Mouse (Mus musculus): ENCODE results near the gene Ercc1. TPM values are rescaled to one million over a fixed set of nuclear protein-coding genes. Genes with fewer than 3 reads are reported as not detected.

Gene Ercc1
- total RNA-seq, 1 experiment: 53.2 TPM

DNA sequence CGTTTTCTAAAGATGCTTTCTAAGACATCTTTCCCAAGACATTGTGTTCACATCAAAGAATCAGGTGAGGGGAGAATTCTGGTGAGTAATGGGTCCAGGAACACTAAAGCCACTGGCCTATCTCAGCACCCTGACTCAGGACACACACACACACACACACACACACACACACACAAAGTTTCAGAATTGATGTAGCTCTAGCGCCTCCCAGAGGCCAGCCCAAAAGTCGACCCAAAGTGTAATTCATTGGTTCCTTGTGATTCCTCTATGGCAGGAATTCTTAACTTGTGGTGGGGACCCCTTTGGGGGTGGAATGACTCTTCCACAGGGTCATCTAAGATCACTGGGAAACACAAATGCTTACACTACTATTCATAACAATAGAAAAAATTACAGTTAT is 45.4 kb upstream of the Ercc1 start:
- H3K9ac ChIP-seq (ENCODE audit: insufficient read depth, low read depth, low read length, poor library complexity, severe bottlenecking): no peak overlapping the region
- DNase-seq (ENCODE audit: low read depth, low spot score): no peak
- in situ Hi-C loops (cut with MboI; ENCODE audit: low sequenced_read_pairs in 2 of 2, unreplicated experiment in 2 of 2): no loop called here
- no peak overlapping the region for H3K27ac ChIP-seq (ENCODE audit: insufficient read depth, low read depth, low read length, poor library complexity, severe bottlenecking)
- TF ChIP-seq CHD2 (IDR thresholded peaks at IDR 0.05; ENCODE audit: low read depth, low read length): no peak
- TF ChIP-seq ZNF384 (IDR thresholded peaks at IDR 0.05; ENCODE audit: low read depth, low read length): no peak
- no peak for TF ChIP-seq MAFK (IDR thresholded peaks at IDR 0.05; ENCODE audit: insufficient read depth, low read depth, low read length)
- TF ChIP-seq HCFC1 (IDR thresholded peaks at IDR 0.05; ENCODE audit: borderline replicate concordance, insufficient read depth, low read length): no peak
- TF ChIP-seq ZC3H11A (IDR thresholded peaks at IDR 0.05; ENCODE audit: borderline replicate concordance, low read depth, low read length): no peak
- no peaks in the 10 kb centered on the region for H3K9me3 ChIP-seq (ENCODE audit: control insufficient read depth, insufficient read depth, low read depth, low read length)
- peaks cover 0 to 10% of the 10 kb centered on the region in 2 experiments; a peak in 1 of 4 replicates for H3K4me1 ChIP-seq (ENCODE audit: control insufficient read depth in 2 of 2, insufficient read depth in 2 of 2, low read length in 2 of 2, poor library complexity in 1 of 2)
- H3K36me3 ChIP-seq (ENCODE audit: control insufficient read depth, insufficient read depth, low read length, poor library complexity, severe bottlenecking): no peaks in the 10 kb centered on the region
- no peak overlapping the region for H3K4me3 ChIP-seq (ENCODE audit: insufficient read depth in 1 of 2, low read depth in 1 of 2, low read length in 2 of 2, poor library complexity in 1 of 2, severe bottlenecking in 1 of 2)

- no peaks in the 10 kb centered on the region for H3K36me3 ChIP-seq (ENCODE audit: control insufficient read depth, insufficient read depth, low read length, poor library complexity, severe bottlenecking)
- TF ChIP-seq MAFK (IDR thresholded peaks at IDR 0.05; ENCODE audit: insufficient read depth, low read depth, low read length): 0 out of 2 replicates have a peak, but pooled peaks have one; percentile 2
- TF ChIP-seq CHD2 (IDR thresholded peaks at IDR 0.05; ENCODE audit: low read depth, low read length): peak; percentile 5; the same call in 1 of the 2 replicates
- TF ChIP-seq ZNF384 (IDR thresholded peaks at IDR 0.05; ENCODE audit: low read depth, low read length): no peak
- TF ChIP-seq ZC3H11A (IDR thresholded peaks at IDR 0.05; ENCODE audit: borderline replicate concordance, low read depth, low read length): 0 out of 2 replicates have a peak, but pooled peaks have one; percentile 6
- no peak for TF ChIP-seq HCFC1 (IDR thresholded peaks at IDR 0.05; ENCODE audit: borderline replicate concordance, insufficient read depth, low read length)
- DNase-seq (ENCODE audit: low read depth, low spot score): peak; percentile 73
- in situ Hi-C loops (cut with MboI; ENCODE audit: low sequenced_read_pairs in 2 of 2, unreplicated experiment in 2 of 2): no loop called here
- H3K27ac ChIP-seq (ENCODE audit: insufficient read depth, low read depth, low read length, poor library complexity, severe bottlenecking): peak overlapping the region; percentile 5; the same call in 1 of the 2 replicates
- peak overlapping the region; percentile 70 for H3K4me3 ChIP-seq (ENCODE audit: insufficient read depth in 1 of 2, low read depth in 1 of 2, low read length in 2 of 2, poor library complexity in 1 of 2, severe bottlenecking in 1 of 2)
- peaks cover 0 to 7% of the 10 kb centered on the region in 2 experiments; a peak in 1 of 4 replicates for H3K4me1 ChIP-seq (ENCODE audit: control insufficient read depth in 2 of 2, insufficient read depth in 2 of 2, low read length in 2 of 2, poor library complexity in 1 of 2)
- H3K9me3 ChIP-seq (ENCODE audit: control insufficient read depth, insufficient read depth, low read depth, low read length): no peaks in the 10 kb centered on the region
- no peak overlapping the region for H3K9ac ChIP-seq (ENCODE audit: insufficient read depth, low read depth, low read length, poor library complexity, severe bottlenecking)
Observed at GRCm38 (mm10) chr7:19300501-19301421, 43.8 kb upstream of the Ercc1 start.

- H3K9me3 ChIP-seq (ENCODE audit: control insufficient read depth, insufficient read depth, low read depth, low read length): no peaks in the 10 kb centered on the region
- H3K4me3 ChIP-seq (ENCODE audit: insufficient read depth in 1 of 2, low read depth in 1 of 2, low read length in 2 of 2, poor library complexity in 1 of 2, severe bottlenecking in 1 of 2): peak overlapping the region in 1 of 2 experiments; percentile 70; a peak in 2 of 4 replicates
- peaks cover 0 to 7% of the 10 kb centered on the region in 2 experiments; a peak in 1 of 4 replicates for H3K4me1 ChIP-seq (ENCODE audit: control insufficient read depth in 2 of 2, insufficient read depth in 2 of 2, low read length in 2 of 2, poor library complexity in 1 of 2)
- in situ Hi-C loops (cut with MboI; ENCODE audit: low sequenced_read_pairs in 2 of 2, unreplicated experiment in 2 of 2): no loop called here
- no peak overlapping the region for H3K9ac ChIP-seq (ENCODE audit: insufficient read depth, low read depth, low read length, poor library complexity, severe bottlenecking)
- DNase-seq (ENCODE audit: low read depth, low spot score): no peak
- H3K27ac ChIP-seq (ENCODE audit: insufficient read depth, low read depth, low read length, poor library complexity, severe bottlenecking): no peak overlapping the region
- no peaks in the 10 kb centered on the region for H3K36me3 ChIP-seq (ENCODE audit: control insufficient read depth, insufficient read depth, low read length, poor library complexity, severe bottlenecking)
- TF ChIP-seq ZC3H11A (IDR thresholded peaks at IDR 0.05; ENCODE audit: borderline replicate concordance, low read depth, low read length): no peak
- TF ChIP-seq CHD2 (IDR thresholded peaks at IDR 0.05; ENCODE audit: low read depth, low read length): 0 out of 2 replicates have a peak, but pooled peaks have one; percentile 9
Observed at GRCm38 (mm10) chr7:19301461-19302263, 42.9 kb upstream of the Ercc1 start.

DNA sequence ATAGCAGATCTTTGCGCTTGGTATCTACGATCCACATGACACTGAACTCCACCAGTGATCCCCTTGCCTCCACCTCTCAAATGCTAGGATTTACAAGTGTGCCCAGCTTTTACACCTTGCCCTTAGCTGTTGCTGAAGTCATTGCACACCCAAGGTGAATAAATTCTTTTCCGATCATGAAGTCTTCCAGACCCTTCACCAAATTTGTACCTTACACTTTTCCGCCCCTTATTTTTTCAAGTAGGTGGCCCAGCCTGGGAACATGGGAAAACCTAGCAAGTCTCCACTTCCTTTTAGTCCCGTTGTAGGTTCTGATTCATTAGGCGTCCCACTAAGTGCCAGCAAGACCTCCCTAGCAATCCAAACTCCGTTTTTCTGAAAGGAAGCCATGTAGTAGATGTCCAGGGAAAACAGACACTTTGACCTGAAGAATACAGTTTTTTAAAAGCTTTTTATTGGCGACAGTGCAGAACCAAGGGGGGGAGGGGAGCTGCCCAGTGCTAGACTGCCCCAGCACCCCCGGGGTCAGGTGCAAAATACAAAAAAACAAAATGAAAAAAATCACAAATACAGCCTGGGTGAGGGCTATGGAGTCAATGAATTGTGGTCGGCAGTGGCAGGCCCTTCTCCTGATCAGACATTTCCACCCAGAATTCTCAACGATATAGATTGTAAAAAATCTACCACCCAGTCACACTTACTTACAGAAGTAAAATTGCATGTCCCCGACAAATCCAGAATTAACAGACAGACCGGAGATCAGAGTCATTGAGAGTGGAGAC is 42.1 kb upstream of the Ercc1 start:
- H3K4me3 ChIP-seq (ENCODE audit: insufficient read depth in 1 of 2, low read depth in 1 of 2, low read length in 2 of 2, poor library complexity in 1 of 2, severe bottlenecking in 1 of 2): no peak overlapping the region
- in situ Hi-C loops (cut with MboI; ENCODE audit: low sequenced_read_pairs in 2 of 2, unreplicated experiment in 2 of 2): no loop called here
- H3K27ac ChIP-seq (ENCODE audit: insufficient read depth, low read depth, low read length, poor library complexity, severe bottlenecking): no peak overlapping the region

More for the DNA sequence above, 42.1 kb upstream of the Ercc1 start:
- DNase-seq (ENCODE audit: low read depth, low spot score): no peak
- Histone ChIP-seq H3K9ac (ENCODE audit: insufficient read depth, low read depth, low read length, poor library complexity, severe bottlenecking) (no peak overlapping the region), H3K36me3 (ENCODE audit: control insufficient read depth, insufficient read depth, low read length, poor library complexity, severe bottlenecking) (no peaks in the 10 kb centered on the region), H3K4me1 (ENCODE audit: control insufficient read depth in 2 of 2, insufficient read depth in 2 of 2, low read length in 2 of 2, poor library complexity in 1 of 2) (peaks cover 0 to 9% of the 10 kb centered on the region in 2 experiments; a peak in 1 of 4 replicates), H3K9me3 (ENCODE audit: control insufficient read depth, insufficient read depth, low read depth, low read length) (no peaks in the 10 kb centered on the region)
- TF ChIP-seq CHD2 (IDR thresholded peaks at IDR 0.05; ENCODE audit: low read depth, low read length) (no peak), ZC3H11A (IDR thresholded peaks at IDR 0.05; ENCODE audit: borderline replicate concordance, low read depth, low read length) (no peak), ZNF384 (IDR thresholded peaks at IDR 0.05; ENCODE audit: low read depth, low read length) (no peak), HCFC1 (IDR thresholded peaks at IDR 0.05; ENCODE audit: borderline replicate concordance, insufficient read depth, low read length) (no peak), MAFK (IDR thresholded peaks at IDR 0.05; ENCODE audit: insufficient read depth, low read depth, low read length) (no peak)
